Mouse (Mus musculus) MEL (cell line): Measurements from ENCODE around the gene Rcbtb2. TPM values are rescaled to one million over a fixed set of nuclear protein-coding genes. Genes with fewer than 3 reads are reported as not detected.

Source experiments
- DNase-seq: peaks from one replicate; pipeline ENCODE4 v3.0.0; 2011; ENCODE audit warnings: low read depth, low spot score
- H3K27ac ChIP-seq: 2 replicates; pipeline ENCODE4 v1.5.1; 2012; ENCODE audit warnings: low read depth, mild to moderate bottlenecking, control low read depth, low read length, moderate library complexity; ENCODE audit not compliant: control insufficient read depth
- H3K27me3 ChIP-seq, 2 experiments: fragments of 150-350 bp in 1 of 2; sonication (generic) in 1 of 2; 2 replicates each; pipeline ENCODE4 v1.6.1; 2012; ENCODE audit warnings: low read length in 2 of 2, mild to moderate bottlenecking in 2 of 2, improper control_type of control experiment in 1 of 2, moderate library complexity in 1 of 2; ENCODE audit not compliant: insufficient read depth in 2 of 2, control insufficient read depth in 1 of 2
- H3K36me3 ChIP-seq, 2 experiments: 2 replicates each; pipeline ENCODE4 v1.6.1; 2012 to 2014; ENCODE audit warnings: low read length in 2 of 2, improper control_type of control experiment in 1 of 2, inconsistent platforms in 1 of 2, mild to moderate bottlenecking in 1 of 2; ENCODE audit not compliant: insufficient read depth in 2 of 2, control insufficient read depth in 1 of 2
- H3K4me1 ChIP-seq, 2 experiments: fragments of 150-350 bp in 1 of 2; sonication (generic) in 1 of 2; 2 replicates each; pipeline ENCODE4 v1.6.1; 2012; ENCODE audit warnings: low read length in 2 of 2, improper control_type of control experiment in 1 of 2, mild to moderate bottlenecking in 1 of 2; ENCODE audit not compliant: insufficient read depth in 2 of 2, control insufficient read depth in 1 of 2
- H3K4me3 ChIP-seq, 2 experiments: fragments of 150-350 bp in 1 of 2; sonication (generic) in 1 of 2; 2 replicates each; pipeline ENCODE4 v1.5.1; 2012; ENCODE audit warnings: low read depth in 2 of 2, low read length in 2 of 2, mild to moderate bottlenecking in 2 of 2, moderate library complexity in 2 of 2, control low read depth in 1 of 2, improper control_type of control experiment in 1 of 2; ENCODE audit not compliant: control insufficient read depth in 1 of 2, insufficient read depth in 1 of 2
- H3K79me2 ChIP-seq: 2 replicates; pipeline ENCODE4 v1.6.1; 2012; ENCODE audit warnings: mild to moderate bottlenecking, low read length, moderate library complexity; ENCODE audit not compliant: control insufficient read depth, poor library complexity, insufficient read depth
- H3K9ac ChIP-seq: 2 replicates; pipeline ENCODE4 v1.6.1; 2012; ENCODE audit warnings: low read depth, mild to moderate bottlenecking, control low read depth, low read length, moderate library complexity; ENCODE audit not compliant: control insufficient read depth, poor library complexity, severe bottlenecking
- H3K9me3 ChIP-seq: fragments of 150-350 bp; sonication (generic); replicated peaks from 2 replicates; pipeline ENCODE4 v1.6.1; 2012; ENCODE audit warnings: mild to moderate bottlenecking, low read length, improper control_type of control experiment, moderate library complexity; ENCODE audit not compliant: insufficient read depth
- BHLHE40 ChIP-seq: IDR thresholded peaks from 2 replicates; pipeline ENCODE4 v1.6.1; 2012; ENCODE audit warnings: low read depth, mild to moderate bottlenecking, inconsistent platforms, low read length, improper control_type of control experiment, borderline replicate concordance
- CHD2 ChIP-seq: IDR thresholded peaks from 2 replicates; pipeline ENCODE4 v1.6.1; 2011; ENCODE audit warnings: low read length, improper control_type of control experiment
- CTCF ChIP-seq, 3 experiments: IDR thresholded peaks in 2 of 3; conservative IDR thresholded peaks in 1 of 3; 2 replicates each; pipeline ENCODE4 v1.5.1; 2011 to 2012; ENCODE audit warnings: low read length in 3 of 3, low read depth in 2 of 3, mild to moderate bottlenecking in 2 of 3, improper control_type of control experiment in 1 of 3, inconsistent platforms in 1 of 3, mixed read lengths in 1 of 3, moderate library complexity in 1 of 3; ENCODE audit not compliant: control insufficient read depth in 1 of 3, insufficient read depth in 1 of 3, poor library complexity in 1 of 3, severe bottlenecking in 1 of 3
- E2F4 ChIP-seq: IDR thresholded peaks from 2 replicates; pipeline ENCODE4 v1.6.1; 2011; ENCODE audit warnings: low read depth, low read length, improper control_type of control experiment, borderline replicate concordance
- ELF1 ChIP-seq: IDR thresholded peaks from 2 replicates; pipeline ENCODE4 v1.6.1; 2014; ENCODE audit warnings: low read depth, mild to moderate bottlenecking, inconsistent platforms, low read length, improper control_type of control experiment, moderate library complexity
- EP300 ChIP-seq, 2 experiments: IDR thresholded peaks; 2 replicates each; pipeline ENCODE4 v1.6.1; 2011; ENCODE audit warnings: improper control_type of control experiment in 2 of 2, low read length in 2 of 2, low read depth in 1 of 2, mild to moderate bottlenecking in 1 of 2
- GABPA ChIP-seq: IDR thresholded peaks from 2 replicates; pipeline ENCODE4 v1.6.1; 2012; ENCODE audit warnings: low read depth, mild to moderate bottlenecking, inconsistent platforms, low read length, improper control_type of control experiment, moderate library complexity
- GATA1 ChIP-seq: IDR thresholded peaks from 2 replicates; pipeline ENCODE4 v1.6.1; 2011; ENCODE audit warnings: low read depth, low read length, improper control_type of control experiment
- JUND ChIP-seq: IDR thresholded peaks from 2 replicates; pipeline ENCODE4 v1.6.1; 2011; ENCODE audit warnings: low read depth, mild to moderate bottlenecking, improper control_type of control experiment, low read length
- KAT2A ChIP-seq: conservative IDR thresholded peaks from 2 replicates; pipeline ENCODE4 v1.6.1; 2012; ENCODE audit warnings: low read depth, low read length, improper control_type of control experiment, inconsistent platforms
- MAFK ChIP-seq: IDR thresholded peaks from 2 replicates; pipeline ENCODE4 v1.6.1; 2011; ENCODE audit warnings: low read depth, mild to moderate bottlenecking, low read length, improper control_type of control experiment, borderline replicate concordance
- MAX ChIP-seq: IDR thresholded peaks from 2 replicates; pipeline ENCODE4 v1.6.1; 2011; ENCODE audit warnings: low read length, improper control_type of control experiment
- MEF2A ChIP-seq: IDR thresholded peaks from 2 replicates; pipeline ENCODE4 v1.6.1; 2014; ENCODE audit warnings: low read depth, mild to moderate bottlenecking, inconsistent platforms, low read length, improper control_type of control experiment; ENCODE audit not compliant: poor library complexity, insufficient replicate concordance, severe bottlenecking; ENCODE audit errors: extremely low read depth
- MXI1 ChIP-seq: IDR thresholded peaks from 2 replicates; pipeline ENCODE4 v1.6.1; 2011; ENCODE audit warnings: mild to moderate bottlenecking, low read depth, low read length, improper control_type of control experiment
- MYC ChIP-seq: IDR thresholded peaks from 2 replicates; pipeline ENCODE4 v1.6.1; 2011; ENCODE audit warnings: low read depth, mild to moderate bottlenecking, low read length, improper control_type of control experiment, moderate library complexity
- NELFE ChIP-seq: IDR thresholded peaks from 2 replicates; pipeline ENCODE4 v1.6.1; 2011; ENCODE audit warnings: low read depth, low read length, improper control_type of control experiment
- NRF1 ChIP-seq: IDR thresholded peaks from 2 replicates; pipeline ENCODE4 v1.6.1; 2014; ENCODE audit warnings: low read depth, mild to moderate bottlenecking, inconsistent platforms, low read length, improper control_type of control experiment, moderate library complexity; ENCODE audit not compliant: poor library complexity, insufficient read depth, severe bottlenecking
- POLR2A ChIP-seq, 2 experiments: IDR thresholded peaks; 2 replicates each; pipeline ENCODE4 v1.6.1; 2011 to 2012; ENCODE audit warnings: low read length in 2 of 2, mild to moderate bottlenecking in 2 of 2, control low read depth in 1 of 2, improper control_type of control experiment in 1 of 2, low read depth in 1 of 2, moderate library complexity in 1 of 2; ENCODE audit not compliant: control insufficient read depth in 1 of 2, insufficient read depth in 1 of 2, poor library complexity in 1 of 2
- POLR2AphosphoS5 ChIP-seq: IDR thresholded peaks from 2 replicates; pipeline ENCODE4 v1.6.1; 2012; ENCODE audit warnings: low read depth, borderline replicate concordance, mild to moderate bottlenecking, inconsistent platforms, low read length, moderate library complexity, mixed read lengths
- RCOR1 ChIP-seq: IDR thresholded peaks from 2 replicates; pipeline ENCODE4 v1.6.1; 2012; ENCODE audit warnings: low read depth, mild to moderate bottlenecking, inconsistent platforms, low read length, improper control_type of control experiment
- SIN3A ChIP-seq: IDR thresholded peaks from 2 replicates; pipeline ENCODE4 v1.6.1; 2012; ENCODE audit warnings: low read length, improper control_type of control experiment, inconsistent platforms
- SMC3 ChIP-seq: IDR thresholded peaks from 2 replicates; pipeline ENCODE4 v1.6.1; 2011; ENCODE audit warnings: low read depth, low read length, improper control_type of control experiment
- TAL1 ChIP-seq: IDR thresholded peaks from 2 replicates; pipeline ENCODE4 v1.6.1; 2012; ENCODE audit warnings: mild to moderate bottlenecking, inconsistent platforms, low read length, moderate library complexity, mixed read lengths
- TBP ChIP-seq: IDR thresholded peaks from 2 replicates; pipeline ENCODE4 v1.8.0; 2011; ENCODE audit warnings: low read depth, low read length, improper control_type of control experiment
- TCF12 ChIP-seq: IDR thresholded peaks from 2 replicates; pipeline ENCODE4 v1.6.1; 2014; ENCODE audit warnings: low read depth, mild to moderate bottlenecking, inconsistent platforms, low read length, improper control_type of control experiment, moderate library complexity
- UBTF ChIP-seq: IDR thresholded peaks from 2 replicates; pipeline ENCODE4 v1.6.1; 2012; ENCODE audit warnings: low read depth, mild to moderate bottlenecking, inconsistent platforms, low read length, improper control_type of control experiment, moderate library complexity, borderline replicate concordance; ENCODE audit not compliant: insufficient read depth
- USF1 ChIP-seq: IDR thresholded peaks from 2 replicates; pipeline ENCODE4 v1.6.1; 2014; ENCODE audit warnings: low read depth, mild to moderate bottlenecking, inconsistent platforms, low read length, improper control_type of control experiment, moderate library complexity
- USF2 ChIP-seq, 2 experiments: IDR thresholded peaks; 2 replicates each; pipeline ENCODE4 v1.6.1; 2011 to 2012; ENCODE audit warnings: improper control_type of control experiment in 2 of 2, low read length in 2 of 2, borderline replicate concordance in 1 of 2, inconsistent platforms in 1 of 2, low read depth in 1 of 2, mild to moderate bottlenecking in 1 of 2; ENCODE audit not compliant: insufficient read depth in 1 of 2
- ZKSCAN1 ChIP-seq: IDR thresholded peaks from 2 replicates; pipeline ENCODE4 v1.6.1; 2012; ENCODE audit warnings: low read depth, mild to moderate bottlenecking, inconsistent platforms, low read length, improper control_type of control experiment, moderate library complexity
- ZMIZ1 ChIP-seq: IDR thresholded peaks from 2 replicates; pipeline ENCODE4 v1.6.1; 2012; ENCODE audit warnings: low read depth, mild to moderate bottlenecking, inconsistent platforms, low read length, improper control_type of control experiment, moderate library complexity
- polyA plus RNA-seq, 2 experiments: library from polyadenylated mRNA; stranded (reverse) in 1 of 2; unstranded in 1 of 2; fragments of >175 nt in 1 of 2; fragments of >200 nt in 1 of 2; gene quantifications; 2 replicates each; pipeline versions ENCODE4 v1.2.1 to v1.2.4; 2012; ENCODE audit warnings: low replicate concordance in 2 of 2, low read depth in 1 of 2; ENCODE audit not compliant: insufficient read length in 2 of 2, insufficient read depth in 1 of 2, missing spikeins in 1 of 2
- total RNA-seq: library from RNA; depleted of rRNA; stranded (reverse); fragments of 300-350 nt; gene quantifications from 2 replicates; pipeline ENCODE4 v1.2.3, GENCODE M21; 2012

The Rcbtb2 gene
- total and polyA plus RNA-seq, 3 experiments, result 8.6 to 13.8 TPM; not detected in 1

DNA sequence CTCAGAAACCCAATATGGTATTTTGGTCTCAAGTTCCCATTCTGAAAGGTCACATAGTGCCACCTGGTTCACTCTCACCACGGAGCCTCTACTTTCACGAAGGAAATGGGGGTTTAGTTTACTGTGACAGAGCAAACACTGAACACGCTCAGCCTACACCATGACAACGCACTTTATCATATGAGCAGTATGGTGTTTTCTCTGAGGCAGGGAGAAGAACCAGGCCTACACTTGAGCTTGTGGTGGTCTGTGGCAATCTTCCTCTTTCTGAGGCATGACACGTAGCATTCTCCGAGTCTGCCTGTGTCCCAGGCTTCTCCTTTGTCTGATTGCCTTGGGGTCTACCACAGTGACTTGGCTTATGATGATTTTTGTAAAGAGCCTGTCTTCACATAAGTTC, 53.0 kb downstream of the Rcbtb2 start:
- Histone ChIP-seq H3K9me3 (no peaks in the 10 kb centered on the region), H3K4me1 (peaks cover 3 to 20% of the 10 kb centered on the region in 2 experiments), H3K9ac (peak overlapping the region; percentile 42), H3K36me3 (peaks cover 0 to 10% of the 10 kb centered on the region in 2 experiments; a peak in 2 of 4 replicates), H3K79me2 (no peaks in the 10 kb centered on the region), H3K27ac (peak overlapping the region; percentile 55), H3K27me3 (no peaks in the 10 kb centered on the region), H3K4me3 (peak overlapping the region; percentile 28 to 46)
- 0 out of 2 replicates have a peak, but pooled peaks have one; percentile 25 for TF ChIP-seq MYC
- TF ChIP-seq JUND, result 0 out of 2 replicates have a peak, but pooled peaks have one; percentile 17
- 0 out of 2 replicates have a peak, but pooled peaks have one; percentile 5 for TF ChIP-seq TCF12
- 0 out of 2 replicates have a peak, but pooled peaks have one; percentile 25 for TF ChIP-seq SIN3A
- no peak for TF ChIP-seq RCOR1
- no peak for TF ChIP-seq ZKSCAN1
- peak; percentile 89 for DNase-seq

GRCm38 (mm10) chr14:73176266-73176665, 53.4 kb downstream of the Rcbtb2 start:
- Histone ChIP-seq H3K36me3 (peaks cover 0 to 10% of the 10 kb centered on the region in 2 experiments; a peak in 2 of 4 replicates), H3K27ac (peak overlapping the region; percentile 55; the same call in 1 of the 2 replicates), H3K4me3 (peak overlapping the region; percentile 4 to 40; a peak in 3 of 4 replicates), H3K9ac (peak overlapping the region; percentile 42), H3K79me2 (no peaks in the 10 kb centered on the region), H3K27me3 (no peaks in the 10 kb centered on the region), H3K9me3 (no peaks in the 10 kb centered on the region), H3K4me1 (peaks cover 3 to 20% of the 10 kb centered on the region in 2 experiments)
- peak; percentile 73 for DNase-seq
- TF ChIP-seq EP300 (IDR thresholded peaks at IDR 0.05; ENCODE audit: low read depth in 1 of 2, low read length in 2 of 2) (peak; percentile 9 to 30; a peak in 1 of 4 replicates), CTCF (IDR thresholded peaks at IDR 0.05 in 2 of 3, conservative IDR thresholded peaks at IDR 0.05 in 1 of 3; ENCODE audit: control insufficient read depth in 1 of 3, insufficient read depth in 1 of 3, low read depth in 2 of 3, low read length in 3 of 3, poor library complexity in 1 of 3, severe bottlenecking in 1 of 3) (no peak), POLR2A (IDR thresholded peaks at IDR 0.05; ENCODE audit: control insufficient read depth in 1 of 2, insufficient read depth in 1 of 2, low read depth in 1 of 2, low read length in 2 of 2, poor library complexity in 1 of 2) (no peak; a peak in 1 of 4 replicates), ELF1 (no peak), ZKSCAN1 (no peak), MYC (no peak), GABPA (no peak), NRF1 (no peak), CHD2 (no peak), ZMIZ1 (no peak), USF1 (no peak), MAFK (no peak), MXI1 (no peak), SIN3A (0 out of 2 replicates have a peak, but pooled peaks have one; percentile 15), UBTF (no peak), MEF2A (no peak), TBP (no peak), USF2 (IDR thresholded peaks at IDR 0.05; ENCODE audit: borderline replicate concordance in 1 of 2, insufficient read depth in 1 of 2, low read depth in 1 of 2, low read length in 2 of 2) (no peak), NELFE (peak; percentile 30; the same call in 1 of the 2 replicates), TCF12 (0 out of 2 replicates have a peak, but pooled peaks have one; percentile 8), MAX (no peak), KAT2A (no peak), JUND (no peak), POLR2AphosphoS5 (no peak), TAL1 (no peak), SMC3 (no peak), BHLHE40 (no peak), GATA1 (no peak), E2F4 (no peak)
